Mouse (Mus musculus) gastrocnemius, adult 2 months (tissue): ENCODE measurements at regions not wholly inside any gene's neighbourhood (a gene's known extent, or its start where the extent isn't known, plus 50 kb on each side); places are given as distances from the start of the nearest gene placed in this dataset.
A peak's percentile ranks its signal among the peaks of the same experiment; 100 is the strongest.

Source experiments
- DNase-seq: peaks from one replicate; pipeline ENCODE4 v3.0.0; 2022
- H3K27ac ChIP-seq: fragments of 200-600 bp; 2 replicates; pipeline ENCODE4 v1.8.1; 2022; ENCODE audit warnings: mild to moderate bottlenecking
- H3K4me3 ChIP-seq: fragments of 200-600 bp; 2 replicates; pipeline ENCODE4 v1.8.1; 2022; ENCODE audit warnings: mild to moderate bottlenecking, moderate library complexity
- CTCF ChIP-seq: fragments of 200-600 bp; IDR thresholded peaks from 2 replicates; pipeline ENCODE4 v1.8.1; 2022; ENCODE audit warnings: antibody characterized with exemption, mild to moderate bottlenecking, moderate library complexity
- intact Hi-C: fragments of 180-260 bp; cut with DNase I; formaldehyde crosslinking; loops from one replicate; pipeline ENCODE4 v1.15.1; 2025

DNA sequence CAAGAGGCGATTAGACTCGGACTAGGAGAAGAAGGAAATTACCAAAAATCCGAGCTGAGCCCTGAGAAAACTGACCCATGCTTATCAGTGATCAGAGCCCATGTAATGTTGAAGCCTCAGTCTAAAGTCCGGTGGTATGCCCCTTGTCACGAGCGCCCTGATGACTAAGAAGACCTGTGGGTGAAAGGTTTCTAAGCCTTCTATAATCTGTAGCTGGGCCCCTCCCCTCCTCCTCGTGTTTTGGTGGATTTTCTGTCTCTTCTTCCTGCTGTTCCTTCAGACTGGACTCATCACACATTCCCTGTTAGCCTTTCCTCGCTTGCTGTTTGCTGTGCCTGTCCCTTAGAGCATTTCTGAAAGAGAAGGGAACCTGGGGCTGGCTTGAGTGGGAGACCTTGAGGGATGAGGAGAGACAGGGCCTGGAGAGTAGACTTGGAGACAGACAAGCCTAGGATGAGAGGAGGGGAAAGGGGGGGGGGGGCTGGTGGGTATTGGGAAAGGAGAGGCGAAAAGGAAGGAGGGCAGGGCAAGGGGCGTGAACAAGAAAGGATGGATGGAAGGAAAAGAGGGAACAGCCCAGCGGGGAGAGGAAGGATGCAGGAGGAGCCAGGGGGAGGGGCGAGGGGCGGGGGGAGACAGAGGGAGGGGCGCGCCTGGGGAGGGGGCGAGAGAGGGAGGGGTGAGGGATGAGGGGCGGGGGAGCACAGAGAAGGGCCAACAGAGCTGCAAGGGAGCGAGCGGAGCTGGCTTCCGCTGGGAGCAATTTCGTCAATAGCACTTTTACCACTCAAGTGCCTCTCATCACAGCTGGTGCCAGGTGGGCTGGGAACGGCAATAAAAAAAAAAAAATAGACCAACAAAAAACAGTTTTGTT, 165.4 kb downstream of the Tle3 start:
- intact Hi-C loops: no loop called here
- no peak for TF ChIP-seq CTCF
- Histone ChIP-seq H3K4me3 (no peak overlapping the region), H3K27ac (no peak overlapping the region)
- no peak for DNase-seq

DNA sequence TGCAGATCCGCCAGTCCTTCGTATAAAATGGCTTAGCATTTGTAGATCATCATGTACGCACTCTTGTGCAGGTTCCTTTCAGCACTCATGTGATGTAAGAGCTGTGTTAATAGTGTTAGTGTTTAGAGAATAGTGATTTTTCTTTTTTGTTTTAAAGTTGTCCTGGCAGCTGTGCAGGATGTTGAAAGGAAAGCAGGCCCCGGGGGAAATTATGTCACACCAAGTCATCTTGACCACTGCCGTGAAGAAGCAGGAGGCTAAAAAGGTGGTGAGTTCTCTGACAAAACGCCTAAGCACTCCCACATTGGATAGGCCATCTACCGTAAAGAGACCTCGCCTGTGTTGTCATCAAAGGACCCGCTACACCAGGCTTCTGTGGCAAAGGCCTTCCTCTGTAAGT, 161.1 kb downstream of the Tle3 start:
- Histone ChIP-seq H3K4me3 (no peak overlapping the region), H3K27ac (no peak overlapping the region)
- DNase-seq: peak; percentile 20
- TF ChIP-seq CTCF: no peak
- intact Hi-C loops: no loop called here

- H3K4me3 ChIP-seq: no peak overlapping the region
- H3K27ac ChIP-seq: no peak overlapping the region
- TF ChIP-seq CTCF: no peak
- intact Hi-C loops: no loop called here
- DNase-seq: no peak
These were observed 158.3 kb downstream of the Tle3 start for GRCm38 (mm10) chr9:61530263-61531045.

DNA sequence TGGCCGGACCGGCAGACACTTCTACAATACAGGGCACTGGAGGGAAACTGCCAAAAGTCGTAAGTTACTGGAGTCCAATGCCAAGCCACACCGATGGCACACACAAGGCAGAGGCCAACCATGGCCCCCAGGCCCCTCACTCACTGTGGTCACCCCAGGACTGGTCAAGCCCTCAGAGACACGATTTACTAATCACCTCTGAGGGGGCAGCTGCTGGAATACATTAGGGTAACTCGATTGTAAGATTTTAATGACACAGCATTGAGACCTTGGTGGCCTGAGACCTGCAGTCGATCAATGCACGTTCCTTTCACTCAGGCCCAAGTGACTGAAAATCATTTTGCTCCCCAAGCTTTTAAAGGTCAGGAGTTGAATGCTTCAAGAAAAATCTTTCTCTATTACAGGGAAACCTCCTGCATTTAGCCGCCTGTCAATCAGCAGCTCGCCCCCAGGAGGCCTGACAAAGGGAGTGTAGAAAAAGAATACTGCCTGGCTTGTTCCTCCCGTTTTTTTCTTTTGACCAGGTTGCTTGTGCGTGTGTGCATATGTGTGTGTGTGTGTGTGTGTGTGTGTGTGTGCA, 156.2 kb downstream of the Tle3 start:
- intact Hi-C loops: no loop called here
- no peak overlapping the region for H3K4me3 ChIP-seq
- H3K27ac ChIP-seq: no peak overlapping the region
- no peak for TF ChIP-seq CTCF
- no peak for DNase-seq

- Histone ChIP-seq H3K27ac (no peak overlapping the region), H3K4me3 (no peak overlapping the region)
- no peak for DNase-seq
- intact Hi-C loops: no loop called here
- no peak for TF ChIP-seq CTCF
These were observed 155.4 kb downstream of the Tle3 start for GRCm38 (mm10) chr9:61527491-61528056.

GRCm38 (mm10) chr9:61520136-61520535, 148.0 kb downstream of the Tle3 start:
- no peak for TF ChIP-seq CTCF
- DNase-seq: no peak

DNA sequence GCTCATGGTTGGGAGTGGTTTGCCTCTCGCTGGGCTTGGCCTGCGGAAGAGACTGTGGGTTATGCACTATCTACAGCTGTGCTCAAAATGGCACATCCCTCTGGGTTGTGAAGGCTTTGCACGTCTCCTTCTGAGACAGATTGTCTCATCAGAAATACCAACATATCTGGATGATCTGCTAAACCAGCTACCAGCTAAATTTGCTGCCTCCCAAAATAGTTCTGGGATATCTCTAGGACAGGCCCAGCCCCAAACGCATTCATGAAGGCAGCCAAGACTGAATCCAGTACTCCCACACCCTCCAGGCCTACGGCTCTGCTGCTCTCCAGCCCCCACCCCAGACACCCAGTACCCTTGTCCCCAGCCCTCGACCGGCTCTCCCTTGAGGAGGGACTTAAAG, 145.7 kb downstream of the Tle3 start:
- no peak for TF ChIP-seq CTCF
- H3K4me3 ChIP-seq: no peak overlapping the region
- H3K27ac ChIP-seq: no peak overlapping the region
- no peak for DNase-seq
- intact Hi-C loops: no loop called here

More at GRCm38 (mm10) chr9:61520136-61520535, 148.0 kb downstream of the Tle3 start:
- no peak overlapping the region for H3K4me3 ChIP-seq
- H3K27ac ChIP-seq: no peak overlapping the region
- intact Hi-C loops: no loop called here

DNA sequence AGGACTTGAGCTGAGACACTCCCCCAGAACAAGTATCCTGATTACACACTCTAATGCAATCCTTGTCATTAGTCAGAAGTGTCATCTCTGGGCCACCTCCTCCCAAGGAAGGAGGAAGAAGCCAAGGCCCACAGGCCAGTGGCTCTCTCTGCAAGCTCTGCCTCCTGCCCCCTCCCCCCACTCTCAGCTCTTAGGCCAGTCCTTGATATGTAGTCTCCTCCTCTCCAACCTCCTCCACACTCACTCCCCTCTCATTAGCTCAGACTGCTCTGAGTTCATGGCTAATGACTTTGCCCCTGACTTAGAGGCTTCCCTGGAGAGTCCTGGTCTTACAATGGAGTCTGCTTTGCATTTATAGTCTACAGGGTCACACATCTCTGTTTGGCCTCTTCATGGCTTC, 139.3 kb downstream of the Tle3 start:
- Histone ChIP-seq H3K27ac (no peak overlapping the region), H3K4me3 (no peak overlapping the region)
- DNase-seq: no peak
- TF ChIP-seq CTCF: no peak
- intact Hi-C loops: no loop called here

DNA sequence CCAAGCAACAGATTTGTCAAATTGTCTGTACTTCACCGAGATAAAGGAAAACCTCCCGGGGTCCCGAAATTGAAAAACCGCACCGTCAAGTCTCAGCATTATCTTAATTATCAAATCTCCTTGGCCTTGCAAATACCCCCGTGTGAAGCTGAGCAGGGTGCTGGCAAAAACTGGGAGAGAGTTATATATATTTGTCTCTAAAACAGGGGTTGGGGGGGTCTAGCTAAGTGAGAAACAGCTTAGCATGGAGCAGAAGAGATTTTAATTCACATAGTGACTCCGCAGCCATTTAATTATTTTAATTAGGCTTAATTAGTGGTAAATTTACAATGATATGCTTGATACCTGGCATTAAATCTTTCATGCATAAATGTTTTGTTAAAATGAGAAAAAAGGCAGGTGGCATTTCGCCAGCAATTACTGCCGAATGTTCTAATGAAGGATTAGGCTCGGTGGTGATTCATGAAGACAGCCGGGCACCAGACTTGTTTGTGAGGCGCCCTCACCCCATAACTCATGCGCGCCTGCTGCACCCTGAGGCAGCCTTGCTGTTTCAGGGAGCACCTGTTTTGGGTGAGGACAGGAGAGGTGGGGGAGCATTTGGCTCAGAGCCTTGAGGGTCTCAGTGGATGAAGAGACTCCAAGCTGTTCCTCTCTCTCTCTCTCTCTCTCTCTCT, 138.2 kb downstream of the Tle3 start:
- no peak overlapping the region for H3K27ac ChIP-seq
- DNase-seq: no peak
- TF ChIP-seq CTCF: no peak
- H3K4me3 ChIP-seq: no peak overlapping the region
- intact Hi-C loops: no loop called here

DNA sequence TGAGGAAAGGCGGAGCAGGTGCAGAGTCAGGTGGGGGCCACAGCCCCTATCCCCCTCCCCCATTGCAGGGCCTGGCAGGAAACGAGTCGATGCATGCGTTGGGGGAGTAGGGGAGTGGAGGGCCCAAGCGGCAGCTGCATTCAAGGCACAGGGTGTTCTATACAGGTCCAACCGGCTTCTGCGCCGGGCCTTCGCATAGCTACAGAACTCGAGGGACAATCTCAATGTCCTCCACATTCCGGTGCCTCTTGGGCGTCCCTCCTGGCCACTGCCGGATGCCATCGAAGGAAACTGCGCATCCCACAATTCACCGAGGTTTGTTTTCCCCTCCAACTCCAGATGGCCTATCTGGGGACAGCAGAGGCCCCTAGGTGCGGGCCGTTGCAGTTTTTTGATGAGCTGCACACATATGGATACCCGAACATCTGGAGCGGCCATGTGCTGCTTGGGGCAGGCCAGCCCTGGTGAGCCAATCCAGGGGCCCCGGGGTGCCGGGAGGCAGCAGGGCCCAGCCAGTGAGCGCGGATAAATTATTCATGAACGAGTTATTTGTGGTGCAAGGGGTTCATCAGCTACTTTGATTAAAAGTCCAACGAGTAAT, 137.5 kb downstream of the Tle3 start:
- DNase-seq: no peak
- intact Hi-C loops: no loop called here
- no peak for TF ChIP-seq CTCF
- no peak overlapping the region for H3K4me3 ChIP-seq
- no peak overlapping the region for H3K27ac ChIP-seq

DNA sequence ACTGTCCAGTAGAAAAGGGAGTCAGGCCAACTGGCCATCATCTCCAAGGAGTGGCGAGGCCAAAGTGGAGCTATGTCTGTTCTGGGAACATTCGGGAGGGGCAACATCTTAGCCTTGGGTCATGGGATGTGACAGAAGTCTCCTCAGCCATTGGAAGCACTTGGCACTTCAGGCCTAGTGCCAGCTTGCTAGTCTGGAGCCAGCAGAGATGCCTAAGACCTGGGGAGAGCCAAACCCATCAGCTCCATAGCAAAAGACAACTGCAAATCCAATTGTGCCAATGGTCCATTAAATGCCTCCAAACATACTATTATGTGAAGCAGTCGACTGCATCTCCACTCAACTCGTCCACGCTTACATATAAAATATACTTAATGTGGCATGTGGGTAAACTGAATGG, 136.9 kb downstream of the Tle3 start:
- no peak overlapping the region for H3K4me3 ChIP-seq
- no peak overlapping the region for H3K27ac ChIP-seq
- intact Hi-C loops: no loop called here
- no peak for DNase-seq
- TF ChIP-seq CTCF: no peak

DNA sequence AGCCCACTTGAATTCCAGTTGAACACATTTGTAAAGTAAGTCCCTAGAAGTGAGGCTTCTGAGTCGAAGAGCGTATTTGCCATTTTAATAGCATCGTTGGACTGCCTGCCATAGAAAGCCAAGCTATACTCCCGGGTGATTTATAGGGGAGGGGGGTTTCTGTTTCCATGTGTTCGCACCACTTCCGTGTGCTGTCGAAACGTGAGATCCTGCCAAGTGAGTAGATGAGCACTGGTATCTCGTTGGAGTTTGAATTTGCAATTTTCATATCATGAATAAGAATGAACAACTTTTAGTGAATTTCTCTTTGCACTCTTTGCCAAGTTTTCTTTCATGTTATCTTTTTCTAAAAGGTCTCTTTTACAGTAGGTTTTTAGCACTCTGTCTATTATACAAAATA, 128.7 kb downstream of the Tle3 start:
- intact Hi-C loops: no loop called here

More for the DNA sequence above, 128.7 kb downstream of the Tle3 start:
- TF ChIP-seq CTCF: no peak
- no peak overlapping the region for H3K4me3 ChIP-seq
- no peak overlapping the region for H3K27ac ChIP-seq
- no peak for DNase-seq
